Mouse (Mus musculus) embryo, embryonic 10 days (tissue): ENCODE data around the gene Eid3.
A peak's percentile ranks its signal among the peaks of the same experiment; 100 is the strongest.

Experiments used
- DNase-seq: peaks from one replicate; pipeline ENCODE4 v3.0.0-alpha.2; 2015; ENCODE audit warnings: low spot score

Gene Eid3

GRCm38 (mm10) chr10:82866356-82866755 lies at the start of gene Eid3:
Gene Eid3 (plus strand): TSS chr10:82866626.
- no peak for DNase-seq

- DNase-seq, result peak; percentile 54
Measured at GRCm38 (mm10) chr10:82817514-82817913, 48.9 kb upstream of the Eid3 start.

GRCm38 (mm10) chr10:82817936-82818335 lies 48.5 kb upstream of the Eid3 start:
- no peak for DNase-seq

- no peak for DNase-seq
Measured at GRCm38 (mm10) chr10:82818661-82819060, 47.8 kb upstream of the Eid3 start.

- no peak for DNase-seq
Measured at GRCm38 (mm10) chr10:82823108-82823778, 43.2 kb upstream of the Eid3 start.

- DNase-seq, result no peak
Measured at GRCm38 (mm10) chr10:82823779-82824177, 42.6 kb upstream of the Eid3 start.

GRCm38 (mm10) chr10:82824541-82824940 lies 41.9 kb upstream of the Eid3 start:
- DNase-seq, result no peak

GRCm38 (mm10) chr10:82826516-82826915 lies 39.9 kb upstream of the Eid3 start:
- no peak for DNase-seq

- no peak for DNase-seq
Measured at GRCm38 (mm10) chr10:82833926-82834325, 32.5 kb upstream of the Eid3 start, which contains the start of gene Txnrd1. Gene Txnrd1 (plus strand): TSS chr10:82833951.

- no peak for DNase-seq
Measured at GRCm38 (mm10) chr10:82835898-82836297, 30.5 kb upstream of the Eid3 start.

GRCm38 (mm10) chr10:82838390-82838789 lies 28.0 kb upstream of the Eid3 start:
- no peak for DNase-seq

GRCm38 (mm10) chr10:82844090-82844489 lies 22.3 kb upstream of the Eid3 start:
- no peak for DNase-seq

GRCm38 (mm10) chr10:82844731-82845130 lies 21.7 kb upstream of the Eid3 start:
- DNase-seq, result no peak

GRCm38 (mm10) chr10:82847821-82848459 lies 18.5 kb upstream of the Eid3 start:
- DNase-seq, result no peak

- DNase-seq, result no peak
Measured at GRCm38 (mm10) chr10:82849686-82850353, 16.6 kb upstream of the Eid3 start.

GRCm38 (mm10) chr10:82850354-82850752 lies 16.1 kb upstream of the Eid3 start:
- DNase-seq, result no peak

- DNase-seq, result no peak
Measured at GRCm38 (mm10) chr10:82851751-82852150, 14.7 kb upstream of the Eid3 start.

GRCm38 (mm10) chr10:82858032-82858680 lies 8.3 kb upstream of the Eid3 start:
- DNase-seq, result peak; percentile 21

- peak; percentile 94 for DNase-seq
Measured at GRCm38 (mm10) chr10:82858691-82859532, 7.5 kb upstream of the Eid3 start.

GRCm38 (mm10) chr10:82859533-82859915 lies 6.9 kb upstream of the Eid3 start:
- DNase-seq, result peak; percentile 82

GRCm38 (mm10) chr10:82860181-82860928 lies 6.1 kb upstream of the Eid3 start:
- DNase-seq, result peak; percentile 85
